Mouse (Mus musculus) forebrain, embryonic 16.5 days (tissue): Measurements from ENCODE around the gene Mlph. TPM values are rescaled to one million over a fixed set of nuclear protein-coding genes. Genes with fewer than 3 reads are reported as not detected.

Source experiments
- ATAC-seq: fragments of 200-750 bp; cut with Nextera tagmentation; 2 replicates; pipeline ENCODE4 v1.8.0; 2017; ENCODE audit warnings: mild to moderate bottlenecking, moderate library complexity
- H3K27ac ChIP-seq: fragments of 300-500 bp; sonication (generic); 2 replicates; pipeline ENCODE4 v1.5.1; 2014; ENCODE audit warnings: low read length, control low read depth
- H3K27me3 ChIP-seq: fragments of 300-500 bp; sonication (generic); replicated peaks from 2 replicates; pipeline ENCODE4 v1.6.1; 2014; ENCODE audit warnings: low read length; ENCODE audit not compliant: control insufficient read depth, insufficient read depth
- H3K36me3 ChIP-seq: fragments of 300-500 bp; sonication (generic); 2 replicates; pipeline ENCODE4 v1.6.1; 2014; ENCODE audit not compliant: control insufficient read depth, insufficient read depth
- H3K4me1 ChIP-seq: fragments of 300-500 bp; sonication (generic); replicated peaks from 2 replicates; pipeline ENCODE4 v1.6.1; 2014; ENCODE audit warnings: low read length; ENCODE audit not compliant: control insufficient read depth, insufficient read depth
- H3K4me2 ChIP-seq: fragments of 300-500 bp; sonication (generic); 2 replicates; pipeline ENCODE4 v1.6.1; 2014; ENCODE audit warnings: mild to moderate bottlenecking, low read length, control low read depth
- H3K4me3 ChIP-seq: fragments of 300-500 bp; sonication (generic); replicated peaks from 2 replicates; pipeline ENCODE4 v1.5.1; 2014; ENCODE audit warnings: mild to moderate bottlenecking, low read length, control low read depth
- H3K9ac ChIP-seq: fragments of 300-500 bp; sonication (generic); replicated peaks from 2 replicates; pipeline ENCODE4 v1.6.1; 2014; ENCODE audit warnings: low read depth, low read length, control low read depth
- H3K9me3 ChIP-seq: fragments of 300-500 bp; sonication (generic); 2 replicates; pipeline ENCODE4 v1.6.1; 2016; ENCODE audit warnings: low read length; ENCODE audit not compliant: control insufficient read depth
- WGBS: fragments of 180-500 bp; shearing (Covaris S2); extraction: QIAGEN DNeasy Blood & Tissue Kit; methylation state at CpG from one replicate; pipeline ENCODE4 v1.1.7; 2014; 5-methylcytosine and 5-hydroxymethylcytosine counted together
- polyA plus RNA-seq: library from polyadenylated mRNA; unstranded; fragments of >200 nt; fragmentation: Nextera tagmentation; extraction: Ambion mirVana; gene quantifications from 2 replicates; pipeline ENCODE4 v1.2.1, GENCODE M21; 2015

Gene Mlph
- polyA plus RNA-seq, 1 experiment from 2014 or later = 0.19 TPM

DNA sequence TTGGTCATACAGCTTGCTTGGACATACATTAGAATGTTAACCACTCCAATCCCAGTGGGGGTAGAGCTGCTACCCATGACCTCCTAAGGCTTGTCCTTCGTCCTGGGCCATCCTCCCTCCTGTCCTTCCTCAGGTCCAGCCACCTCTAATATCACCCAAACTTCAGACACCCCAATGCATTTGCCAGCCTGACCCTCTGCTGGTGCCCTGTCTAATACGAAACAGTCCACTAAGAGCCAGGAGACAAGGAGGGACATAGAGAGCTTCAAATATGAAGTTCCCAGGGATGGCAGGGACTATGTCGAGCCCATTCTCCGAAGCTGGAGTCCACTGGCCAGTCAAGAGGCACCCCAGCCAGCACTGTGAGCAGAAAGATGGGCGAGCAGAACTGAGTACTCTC, 82.8 kb downstream of the Mlph start:
- Histone ChIP-seq H3K9ac (no peak overlapping the region), H3K9me3 (no peaks in the 10 kb centered on the region), H3K27me3 (no peaks in the 10 kb centered on the region), H3K4me3 (no peak overlapping the region), H3K27ac (no peak overlapping the region), H3K4me2 (no peak overlapping the region), H3K4me1 (peaks cover 10% of the 10 kb centered on the region), H3K36me3 (no peaks in the 10 kb centered on the region)
- ATAC-seq = no peak
- WGBS = 85% methylated on average over 5 of the region's 5 CpGs

DNA sequence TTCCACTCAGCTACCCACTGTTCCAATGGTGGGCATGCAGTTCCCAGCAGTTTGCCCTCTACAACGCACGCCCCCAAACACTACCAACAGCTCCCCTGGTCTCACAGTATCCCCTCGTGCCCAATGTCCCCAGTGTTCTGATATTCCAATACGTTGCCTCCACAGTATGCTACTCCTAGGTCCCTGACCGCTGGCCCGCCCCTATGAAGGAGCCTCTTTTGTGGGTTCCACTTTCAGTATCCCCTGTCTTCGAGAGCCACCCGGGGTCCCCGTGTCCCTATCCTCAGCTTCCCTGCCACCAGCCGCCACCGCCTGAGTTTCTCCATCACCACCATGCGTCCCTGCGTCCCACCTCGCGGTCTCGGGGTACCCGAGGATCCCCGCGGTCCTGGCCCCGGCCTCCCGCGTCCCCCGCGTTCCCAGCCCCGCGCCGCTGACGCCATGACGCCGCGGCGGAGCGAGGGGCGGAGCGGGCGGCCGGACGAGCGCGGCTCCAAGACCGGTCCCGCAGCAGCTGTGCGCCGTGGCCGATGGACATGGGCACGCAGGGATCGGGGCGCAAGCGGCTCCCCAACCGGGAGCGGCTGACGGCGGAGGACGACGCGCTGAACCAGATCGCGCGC, 83.5 kb downstream of the Mlph start, which contains the start of gene Lrrfip1:
Gene Lrrfip1, plus strand, starts transcription at position 470 of the 623 bp plus-strand sequence.
- Histone ChIP-seq H3K4me2 (peak within 1 kb of the TSS; percentile 86), H3K9ac (peak within 1 kb of the TSS; percentile 77), H3K36me3 (no peaks in the 10 kb centered on the region), H3K27me3 (no peaks in the 10 kb centered on the region), H3K9me3 (no peaks in the 10 kb centered on the region), H3K4me1 (peaks cover 10% of the 10 kb centered on the region), H3K27ac (0 out of 2 replicates have a peak within 1 kb of the TSS, but pooled peaks have one; percentile 18), H3K4me3 (peak within 1 kb of the TSS; percentile 79)
- peak; percentile 78 for ATAC-seq
- WGBS = 1% methylated on average over 59 of the region's 59 CpGs

DNA sequence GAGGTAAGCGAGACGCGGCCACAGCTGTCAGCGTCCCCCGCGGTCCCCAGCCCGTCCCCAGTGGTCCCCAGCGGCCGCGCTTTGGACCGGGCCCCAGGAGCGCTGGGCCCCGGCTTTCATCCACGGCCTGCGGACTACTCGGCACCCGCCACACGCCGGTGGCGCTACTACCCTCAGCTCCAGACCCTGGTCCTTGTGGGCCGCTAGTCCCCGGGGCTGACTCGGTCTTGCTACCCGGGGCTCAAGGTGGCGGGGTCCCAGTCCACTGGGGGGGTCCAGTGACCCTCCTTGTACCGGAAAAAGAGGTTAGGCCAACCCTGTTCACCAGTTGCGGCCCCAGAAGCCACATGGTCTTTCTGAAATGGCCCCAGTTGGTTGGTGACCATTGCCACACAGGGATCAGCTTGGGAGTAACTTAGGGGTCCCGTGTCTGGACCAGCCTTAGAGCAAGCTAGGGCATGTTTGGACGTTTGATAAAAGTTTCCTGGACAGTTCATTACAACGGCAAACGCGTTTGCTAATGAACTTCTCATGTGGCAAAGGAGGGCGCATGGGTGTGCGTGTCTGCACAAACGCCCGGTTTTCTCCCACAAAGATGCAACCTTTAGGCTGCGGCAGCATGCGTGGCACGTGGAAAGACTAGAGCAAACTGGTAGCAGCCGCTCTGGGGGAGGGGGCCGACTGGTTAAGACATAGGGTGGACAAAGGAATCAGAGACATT, 84.2 kb downstream of the Mlph start:
- Histone ChIP-seq H3K9me3 (no peaks in the 10 kb centered on the region), H3K4me3 (peak overlapping the region; percentile 79), H3K36me3 (no peaks in the 10 kb centered on the region), H3K27me3 (no peaks in the 10 kb centered on the region), H3K4me1 (peaks cover 10% of the 10 kb centered on the region), H3K27ac (no peak overlapping the region), H3K4me2 (peak overlapping the region; percentile 86), H3K9ac (peak overlapping the region; percentile 77)
- peak; percentile 78 for ATAC-seq
- WGBS = under 1% methylated on average over 41 of the region's 41 CpGs

DNA sequence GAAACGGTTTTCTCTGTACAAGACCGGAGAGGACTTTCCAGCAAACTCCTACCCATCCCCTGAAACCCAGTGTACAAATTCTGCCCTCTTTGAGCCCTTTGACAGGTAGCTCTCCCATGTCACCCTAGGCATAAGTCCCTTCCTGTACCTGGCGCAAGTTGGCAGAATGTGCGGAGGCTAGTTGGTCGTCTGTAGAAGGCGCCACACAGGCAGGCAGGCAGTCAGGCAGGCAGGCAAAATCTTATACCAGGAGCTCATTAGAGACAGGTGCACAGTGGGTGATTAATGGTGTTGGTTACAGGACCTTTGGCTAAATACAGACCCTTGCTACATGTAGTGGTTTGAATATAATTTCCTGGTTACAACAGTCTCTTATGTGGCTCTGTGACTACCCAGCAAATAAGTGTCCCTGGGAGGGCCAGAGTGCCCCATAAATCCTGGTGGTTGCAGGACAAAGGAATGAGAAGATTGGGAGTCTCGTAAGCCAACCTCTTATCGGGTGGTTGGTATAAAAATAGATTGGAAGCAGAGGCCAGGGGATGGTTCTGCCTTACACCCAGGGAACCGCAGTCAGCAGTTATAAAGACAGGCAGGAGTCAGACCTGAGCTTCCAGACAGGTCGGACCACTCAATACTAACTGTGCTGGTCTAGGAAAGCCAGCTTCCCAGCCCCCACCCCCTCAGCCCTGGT, 85.2 kb downstream of the Mlph start:
- WGBS = 65% methylated on average over 10 of the region's 10 CpGs
- Histone ChIP-seq H3K36me3 (no peaks in the 10 kb centered on the region), H3K27ac (no peak overlapping the region), H3K4me1 (peaks cover 10% of the 10 kb centered on the region), H3K4me2 (peak overlapping the region; percentile 86), H3K9me3 (no peaks in the 10 kb centered on the region), H3K9ac (peak overlapping the region; percentile 77; the same call in 1 of the 2 replicates), H3K27me3 (no peaks in the 10 kb centered on the region), H3K4me3 (peak overlapping the region; percentile 79)
- ATAC-seq = no peak

Other genes with a start within 250 kb of the Mlph start
- gene Col6a3, start 71.1 kb upstream of the Mlph start, polyA plus RNA-seq = 5.0 and 10.5 TPM in 2 replicates
- not detected in 2 replicates for gene Prlh, start 38.0 kb downstream of the Mlph start, polyA plus RNA-seq
- gene Rab17, start 54.6 kb downstream of the Mlph start, polyA plus RNA-seq = 0.27 and 0.43 TPM in 2 replicates
- 45.3 and 48.5 TPM in 2 replicates for gene Lrrfip1, start 83.7 kb downstream of the Mlph start, polyA plus RNA-seq
- gene Rbm44, start 230.0 kb downstream of the Mlph start, polyA plus RNA-seq = 0.10 and 0.11 TPM in 2 replicates